Mouse (Mus musculus): Measurements from ENCODE around the gene Ppp1r32.
A peak's percentile ranks its signal among the peaks of the same experiment; 100 is the strongest.

DNA sequence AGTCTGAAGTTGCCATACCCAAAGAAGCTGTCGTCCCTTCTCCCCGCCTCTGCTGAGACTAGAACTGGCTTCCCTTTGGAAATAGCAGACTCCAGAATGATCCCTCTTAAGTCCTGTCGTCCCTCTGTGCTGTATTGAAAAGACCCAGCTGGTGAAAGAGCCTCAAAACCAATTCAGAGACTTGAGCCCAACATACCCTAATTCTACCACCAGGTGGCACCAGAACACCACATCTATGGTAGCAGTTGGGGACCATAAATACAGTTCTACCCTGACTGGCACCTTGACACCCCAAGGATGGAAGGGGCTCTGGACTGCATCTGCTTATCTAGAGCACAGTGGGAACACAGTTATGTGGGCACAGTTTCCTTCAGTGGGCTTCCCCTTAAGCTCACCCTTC is 33.0 kb downstream of the Ppp1r32 start:
- TF ChIP-seq CTCF (IDR thresholded peaks at IDR 0.05; ENCODE audit: insufficient read depth, low read length) (peak; percentile 41), POLR2A (IDR thresholded peaks at IDR 0.05; ENCODE audit: borderline replicate concordance, extremely low read depth, low read depth, low read length) (no peak)
